Mouse (Mus musculus) forebrain, embryonic 13.5 days (tissue): ENCODE measurements around the gene Wasf3. TPM values are rescaled to one million over a fixed set of nuclear protein-coding genes. Genes with fewer than 3 reads are reported as not detected.
"Not testable (repeated sequence)": the region's sequence is repeated elsewhere in the genome, so short reads cannot be mapped to it uniquely, and the experiment has no call there.

Source experiments
- ATAC-seq: fragments of 200-750 bp; cut with Nextera tagmentation; 2 replicates; pipeline ENCODE4 v1.8.0; 2017
- H3K27ac ChIP-seq: fragments of 300-500 bp; sonication (generic); 2 replicates; pipeline ENCODE4 v1.5.1; 2015; ENCODE audit warnings: inconsistent platforms, mild to moderate bottlenecking, moderate library complexity
- H3K27me3 ChIP-seq: fragments of 300-500 bp; sonication (generic); 2 replicates; pipeline ENCODE4 v1.6.1; 2015; ENCODE audit warnings: mild to moderate bottlenecking, inconsistent platforms
- H3K36me3 ChIP-seq: fragments of 300-500 bp; sonication (generic); 2 replicates; pipeline ENCODE4 v1.6.1; 2015; ENCODE audit warnings: mild to moderate bottlenecking, inconsistent platforms; ENCODE audit not compliant: poor library complexity, severe bottlenecking
- H3K4me1 ChIP-seq: fragments of 300-500 bp; sonication (generic); 2 replicates; pipeline ENCODE4 v1.6.1; 2015; ENCODE audit warnings: inconsistent platforms
- H3K4me2 ChIP-seq: fragments of 300-500 bp; sonication (generic); 2 replicates; pipeline ENCODE4 v1.6.1; 2015; ENCODE audit warnings: inconsistent platforms, mild to moderate bottlenecking, moderate library complexity
- H3K4me3 ChIP-seq: fragments of 300-500 bp; sonication (generic); 2 replicates; pipeline ENCODE4 v1.5.1; 2015; ENCODE audit warnings: mild to moderate bottlenecking, inconsistent platforms
- H3K9ac ChIP-seq: fragments of 300-500 bp; sonication (generic); 2 replicates; pipeline ENCODE4 v1.6.1; 2015; ENCODE audit warnings: mild to moderate bottlenecking, inconsistent platforms
- H3K9me3 ChIP-seq: fragments of 300-500 bp; sonication (generic); replicated peaks from 2 replicates; pipeline ENCODE4 v1.6.1; 2016; ENCODE audit warnings: inconsistent platforms
- WGBS: fragments of 180-500 bp; shearing (Covaris S2); methylation state at CpG from one replicate; pipeline ENCODE4 v1.1.7; 2015; 5-methylcytosine and 5-hydroxymethylcytosine counted together
- polyA plus RNA-seq: library from polyadenylated mRNA; unstranded; fragments of >200 nt; fragmentation: Nextera tagmentation; extraction: Ambion mirVana; gene quantifications from 2 replicates; pipeline ENCODE4 v1.2.1, GENCODE M21; 2015

The Wasf3 gene
- polyA plus RNA-seq, 1 experiment from 2014 or later = 7.3 TPM

GRCm38 (mm10) chr5:146453556-146453955, 68.8 kb downstream of the Wasf3 start:
- no peaks in the 10 kb centered on the region for H3K9me3 ChIP-seq
- ATAC-seq = no peak
- H3K4me1 ChIP-seq = no peaks in the 10 kb centered on the region
- no peak overlapping the region for H3K27ac ChIP-seq
- no peak overlapping the region for H3K4me3 ChIP-seq
- H3K9ac ChIP-seq = no peak overlapping the region
- no peak overlapping the region for H3K4me2 ChIP-seq
- H3K36me3 ChIP-seq = peaks cover 28% of the 10 kb centered on the region
- 90% methylated on average over 6 of the region's 6 CpGs for WGBS
- no peaks in the 10 kb centered on the region for H3K27me3 ChIP-seq

- Histone ChIP-seq H3K27ac (no peak overlapping the region), H3K9me3 (no peaks in the 10 kb centered on the region), H3K36me3 (peaks cover 27% of the 10 kb centered on the region; the same call in 1 of the 2 replicates), H3K4me1 (no peaks in the 10 kb centered on the region), H3K4me3 (no peak overlapping the region), H3K4me2 (no peak overlapping the region), H3K9ac (no peak overlapping the region), H3K27me3 (no peaks in the 10 kb centered on the region)
- ATAC-seq = no peak
- 90% methylated on average over 8 of the region's 8 CpGs for WGBS
Measured at GRCm38 (mm10) chr5:146461612-146462011, 76.8 kb downstream of the Wasf3 start.

GRCm38 (mm10) chr5:146466663-146467062, 81.9 kb downstream of the Wasf3 start:
- no peaks in the 10 kb centered on the region for H3K4me1 ChIP-seq
- no peak overlapping the region for H3K27ac ChIP-seq
- peaks cover 28% of the 10 kb centered on the region; the same call in 1 of the 2 replicates for H3K36me3 ChIP-seq
- WGBS = 93% methylated on average over 19 of the region's 19 CpGs
- no peaks in the 10 kb centered on the region for H3K27me3 ChIP-seq
- H3K4me2 ChIP-seq = no peak overlapping the region
- no peak overlapping the region for H3K4me3 ChIP-seq
- no peak for ATAC-seq
- H3K9ac ChIP-seq = no peak overlapping the region
- no peaks in the 10 kb centered on the region for H3K9me3 ChIP-seq

- 85% methylated on average over 9 of the region's 9 CpGs for WGBS
Measured at GRCm38 (mm10) chr5:146468311-146468710, 83.5 kb downstream of the Wasf3 start.

GRCm38 (mm10) chr5:146470821-146471220, 86.0 kb downstream of the Wasf3 start:
- ATAC-seq = no peak
- WGBS = 92% methylated on average over 9 of the region's 9 CpGs
- no peaks in the 10 kb centered on the region for H3K4me1 ChIP-seq
- no peak overlapping the region for H3K4me2 ChIP-seq
- no peak overlapping the region for H3K9ac ChIP-seq
- no peak overlapping the region for H3K27ac ChIP-seq
- H3K9me3 ChIP-seq = no peaks in the 10 kb centered on the region
- no peaks in the 10 kb centered on the region for H3K27me3 ChIP-seq
- peaks cover 23% of the 10 kb centered on the region; the same call in 1 of the 2 replicates for H3K36me3 ChIP-seq
- H3K4me3 ChIP-seq = no peak overlapping the region

More at GRCm38 (mm10) chr5:146468311-146468710, 83.5 kb downstream of the Wasf3 start:
- no peak overlapping the region for H3K27ac ChIP-seq
- no peak overlapping the region for H3K4me2 ChIP-seq
- no peak overlapping the region for H3K9ac ChIP-seq
- no peaks in the 10 kb centered on the region for H3K4me1 ChIP-seq
- ATAC-seq = no peak
- H3K9me3 ChIP-seq = no peaks in the 10 kb centered on the region
- H3K4me3 ChIP-seq = no peak overlapping the region
- H3K36me3 ChIP-seq = peaks cover 23% of the 10 kb centered on the region; the same call in 1 of the 2 replicates
- no peaks in the 10 kb centered on the region for H3K27me3 ChIP-seq

- H3K27ac ChIP-seq = no peak overlapping the region
- H3K27me3 ChIP-seq = no peaks in the 10 kb centered on the region
- no peaks in the 10 kb centered on the region for H3K9me3 ChIP-seq
- H3K4me2 ChIP-seq = no peak overlapping the region
- no peak for ATAC-seq
- H3K36me3 ChIP-seq = peaks cover 23% of the 10 kb centered on the region; the same call in 1 of the 2 replicates
- H3K4me3 ChIP-seq = no peak overlapping the region
- no peaks in the 10 kb centered on the region for H3K4me1 ChIP-seq
- WGBS = 94% methylated on average over 5 of the region's 5 CpGs
- no peak overlapping the region for H3K9ac ChIP-seq
Measured at GRCm38 (mm10) chr5:146471311-146471710, 86.5 kb downstream of the Wasf3 start.

GRCm38 (mm10) chr5:146471821-146472220, 87.0 kb downstream of the Wasf3 start:
- no peak overlapping the region for H3K27ac ChIP-seq
- no peaks in the 10 kb centered on the region for H3K4me1 ChIP-seq
- 95% methylated on average over 12 of the region's 12 CpGs for WGBS
- H3K27me3 ChIP-seq = no peaks in the 10 kb centered on the region
- no peak overlapping the region for H3K4me3 ChIP-seq
- no peak overlapping the region for H3K4me2 ChIP-seq
- no peak for ATAC-seq
- H3K9ac ChIP-seq = no peak overlapping the region
- no peaks in the 10 kb centered on the region for H3K9me3 ChIP-seq
- H3K36me3 ChIP-seq = peaks cover 20% of the 10 kb centered on the region; the same call in 1 of the 2 replicates

- not testable (repeated sequence) for H3K4me2 ChIP-seq, H3K4me1 ChIP-seq, H3K36me3 ChIP-seq, H3K9me3 ChIP-seq, H3K27me3 ChIP-seq, H3K9ac ChIP-seq, H3K27ac ChIP-seq, ATAC-seq, H3K4me3 ChIP-seq
- whole genome bisulfite sequencing = 10% methylated on average over 4 of the region's 4 CpGs
Measured at GRCm38 (mm10) chr5:146479564-146479963, 94.8 kb downstream of the Wasf3 start.

GRCm38 (mm10) chr5:146481665-146482064, 96.9 kb downstream of the Wasf3 start, which contains the start of gene Gm6408:
TSS of gene Gm6408 (plus strand) at chr5:146481965.
- not testable (repeated sequence) for H3K27ac ChIP-seq, H3K4me3 ChIP-seq, H3K9me3 ChIP-seq, H3K27me3 ChIP-seq, H3K9ac ChIP-seq, H3K36me3 ChIP-seq, H3K4me2 ChIP-seq, H3K4me1 ChIP-seq, ATAC-seq
- WGBS = 88% methylated on average over 3 of the region's 3 CpGs

- not testable (repeated sequence) for H3K4me2 ChIP-seq
Measured at GRCm38 (mm10) chr5:146488959-146489358, 104.2 kb downstream of the Wasf3 start.

GRCm38 (mm10) chr5:146491063-146491462, 106.3 kb downstream of the Wasf3 start, which contains the start of gene Gm6370:
TSS of gene Gm6370 (plus strand) at chr5:146491363.
- H3K4me1 ChIP-seq, H3K36me3 ChIP-seq, H3K4me2 ChIP-seq, ATAC-seq, H3K27me3 ChIP-seq, H3K9ac ChIP-seq, H3K27ac ChIP-seq, H3K9me3 ChIP-seq, H3K4me3 ChIP-seq: not testable (repeated sequence)
- WGBS = no CpG with 5 or more reads among the region's 5 CpGs

More at GRCm38 (mm10) chr5:146488959-146489358, 104.2 kb downstream of the Wasf3 start:
- H3K4me1 ChIP-seq, H3K9ac ChIP-seq, H3K27me3 ChIP-seq, ATAC-seq, H3K27ac ChIP-seq, H3K9me3 ChIP-seq, H3K36me3 ChIP-seq, H3K4me3 ChIP-seq: not testable (repeated sequence)
- 16% methylated on average over 3 of the region's 4 CpGs for WGBS

- not testable (repeated sequence) for H3K27me3 ChIP-seq, ATAC-seq
- WGBS = no CpG with 5 or more reads among the region's 5 CpGs
Measured at GRCm38 (mm10) chr5:146502099-146502498, 117.3 kb downstream of the Wasf3 start, which contains the start of gene 4930449I24Rik. TSS of gene 4930449I24Rik (plus strand) at chr5:146502399.

GRCm38 (mm10) chr5:146513823-146514222, 129.0 kb downstream of the Wasf3 start, which contains the start of gene Gm3402:
TSS of gene Gm3402 (plus strand) at chr5:146514123.
- ATAC-seq, H3K4me3 ChIP-seq, H3K4me2 ChIP-seq, H3K4me1 ChIP-seq, H3K9me3 ChIP-seq, H3K27ac ChIP-seq, H3K27me3 ChIP-seq, H3K36me3 ChIP-seq, H3K9ac ChIP-seq: not testable (repeated sequence)
- WGBS = 100% methylated on average over 2 of the region's 5 CpGs

More at GRCm38 (mm10) chr5:146502099-146502498, 117.3 kb downstream of the Wasf3 start, which contains the start of gene 4930449I24Rik:
- not testable (repeated sequence) for H3K9me3 ChIP-seq, H3K4me1 ChIP-seq, H3K4me3 ChIP-seq, H3K27ac ChIP-seq, H3K9ac ChIP-seq, H3K4me2 ChIP-seq, H3K36me3 ChIP-seq
